Mouse (Mus musculus) limb, embryonic 12.5 days (tissue): ENCODE data around the gene Gm21860. TPM values are rescaled to one million over a fixed set of nuclear protein-coding genes. Genes with fewer than 3 reads are reported as not detected.
"Not testable (repeated sequence)": the region's sequence is repeated elsewhere in the genome, so short reads cannot be mapped to it uniquely, and the experiment has no call there.

Experiments used
- ATAC-seq: fragments of 200-750 bp; cut with Nextera tagmentation; 2 replicates; pipeline ENCODE4 v1.8.0; 2017; ENCODE audit warnings: low read depth, moderate TSS enrichment; ENCODE audit not compliant: insufficient number of reproducible peaks, insufficient read depth, low FRiP score, low TSS enrichment
- H3K27ac ChIP-seq: fragments of 300-500 bp; sonication (generic); 2 replicates; pipeline ENCODE4 v1.5.1; 2016; ENCODE audit warnings: mild to moderate bottlenecking, moderate library complexity
- H3K27me3 ChIP-seq: fragments of 300-500 bp; sonication (generic); 2 replicates; pipeline ENCODE4 v1.6.1; 2016; ENCODE audit warnings: mild to moderate bottlenecking, moderate library complexity
- H3K36me3 ChIP-seq: fragments of 300-500 bp; sonication (generic); 2 replicates; pipeline ENCODE4 v1.6.1; 2016; ENCODE audit warnings: mild to moderate bottlenecking, moderate library complexity
- H3K4me1 ChIP-seq: fragments of 300-500 bp; sonication (generic); replicated peaks from 2 replicates; pipeline ENCODE4 v1.6.1; 2016
- H3K4me2 ChIP-seq: fragments of 300-500 bp; sonication (generic); 2 replicates; pipeline ENCODE4 v1.6.1; 2016; ENCODE audit warnings: mild to moderate bottlenecking, moderate library complexity
- H3K4me3 ChIP-seq: fragments of 300-500 bp; sonication (generic); replicated peaks from 2 replicates; pipeline ENCODE4 v1.5.1; 2016; ENCODE audit warnings: mild to moderate bottlenecking
- H3K9ac ChIP-seq: fragments of 300-500 bp; sonication (generic); replicated peaks from 2 replicates; pipeline ENCODE4 v1.6.1; 2016; ENCODE audit warnings: mild to moderate bottlenecking, moderate library complexity
- H3K9me3 ChIP-seq: fragments of 300-500 bp; sonication (generic); 2 replicates; pipeline ENCODE4 v1.6.1; 2016; ENCODE audit warnings: mild to moderate bottlenecking, moderate library complexity
- WGBS: fragments of 180-500 bp; shearing (Covaris S2); methylation state at CpG from one replicate; pipeline ENCODE4 v1.1.7; 2016; 5-methylcytosine and 5-hydroxymethylcytosine counted together
- polyA plus RNA-seq: library from polyadenylated mRNA; unstranded; fragments of >200 nt; fragmentation: Nextera tagmentation; extraction: Ambion mirVana; gene quantifications from 2 replicates; pipeline ENCODE4 v1.2.1, GENCODE M21; 2016

Gene Gm21860
- polyA plus RNA-seq, 1 experiment from 2014 or later = not detected

GRCm38 (mm10) chrY:90730908-90731592 lies 23.6 kb downstream of the Gm21860 start:
- H3K36me3 ChIP-seq, H3K4me3 ChIP-seq, H3K4me2 ChIP-seq, H3K9me3 ChIP-seq, H3K27ac ChIP-seq, H3K9ac ChIP-seq, H3K27me3 ChIP-seq, ATAC-seq, H3K4me1 ChIP-seq: not testable (repeated sequence)
- WGBS = 68% methylated on average over 20 of the region's 20 CpGs

- not testable (repeated sequence) for H3K9ac ChIP-seq, H3K4me2 ChIP-seq, H3K4me3 ChIP-seq, H3K27ac ChIP-seq, H3K27me3 ChIP-seq, H3K9me3 ChIP-seq, H3K4me1 ChIP-seq, ATAC-seq, H3K36me3 ChIP-seq
- 62% methylated on average over 12 of the region's 12 CpGs for WGBS
These were observed 24.8 kb downstream of the Gm21860 start for GRCm38 (mm10) chrY:90729816-90730303.

DNA sequence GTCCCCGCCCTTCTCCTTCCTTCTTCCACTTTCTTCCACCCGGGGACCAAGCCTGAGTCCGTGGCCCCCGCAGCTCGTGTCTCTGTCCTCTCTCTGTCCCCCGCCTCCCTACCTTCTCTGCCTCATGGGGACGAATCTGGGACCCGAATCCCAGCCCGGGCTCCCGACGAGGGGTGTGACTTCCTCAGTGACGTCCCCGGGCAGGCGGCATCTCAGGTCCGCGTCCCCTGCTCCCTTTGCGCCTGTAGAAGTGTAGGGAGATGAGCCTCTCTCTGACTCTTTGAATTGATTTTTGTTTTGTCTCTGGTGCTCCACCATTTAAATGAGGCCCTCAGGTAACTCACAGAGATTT lies 25.7 kb downstream of the Gm21860 start:
- not testable (repeated sequence) for H3K9me3 ChIP-seq, H3K27ac ChIP-seq, H3K4me1 ChIP-seq, H3K4me2 ChIP-seq, H3K27me3 ChIP-seq, H3K4me3 ChIP-seq, H3K9ac ChIP-seq, H3K36me3 ChIP-seq
- ATAC-seq = peak; percentile 68; the same call in 1 of the 2 replicates
- WGBS = 79% methylated on average over 16 of the region's 17 CpGs

- not testable (repeated sequence) for H3K27ac ChIP-seq, H3K4me2 ChIP-seq, H3K9ac ChIP-seq, H3K27me3 ChIP-seq, H3K9me3 ChIP-seq, H3K4me3 ChIP-seq, H3K36me3 ChIP-seq, H3K4me1 ChIP-seq
- ATAC-seq = 0 out of 2 replicates have a peak, but pooled peaks have one; percentile 15
- WGBS = 84% methylated on average over 11 of the region's 13 CpGs
These were observed 26.2 kb downstream of the Gm21860 start for GRCm38 (mm10) chrY:90728251-90728904.

- not testable (repeated sequence) for ATAC-seq, H3K4me1 ChIP-seq, H3K27me3 ChIP-seq, H3K9me3 ChIP-seq, H3K9ac ChIP-seq, H3K36me3 ChIP-seq, H3K4me3 ChIP-seq, H3K27ac ChIP-seq, H3K4me2 ChIP-seq
- WGBS = 75% methylated on average over 13 of the region's 13 CpGs
These were observed 27.3 kb downstream of the Gm21860 start for GRCm38 (mm10) chrY:90727121-90727908.

GRCm38 (mm10) chrY:90725701-90726451 lies 28.7 kb downstream of the Gm21860 start:
- not testable (repeated sequence) for H3K9ac ChIP-seq, ATAC-seq, H3K27me3 ChIP-seq, H3K4me1 ChIP-seq, H3K27ac ChIP-seq, H3K4me2 ChIP-seq, H3K9me3 ChIP-seq, H3K36me3 ChIP-seq, H3K4me3 ChIP-seq
- WGBS = 80% methylated on average over 22 of the region's 23 CpGs

GRCm38 (mm10) chrY:90725166-90725565 lies 29.5 kb downstream of the Gm21860 start:
- 88% methylated on average over 10 of the region's 10 CpGs for WGBS
- ATAC-seq, H3K4me3 ChIP-seq, H3K27ac ChIP-seq, H3K4me2 ChIP-seq, H3K9ac ChIP-seq, H3K4me1 ChIP-seq, H3K36me3 ChIP-seq, H3K27me3 ChIP-seq, H3K9me3 ChIP-seq: not testable (repeated sequence)

GRCm38 (mm10) chrY:90724014-90724709 lies 30.5 kb downstream of the Gm21860 start:
- H3K9ac ChIP-seq, H3K36me3 ChIP-seq, H3K27ac ChIP-seq, H3K4me2 ChIP-seq, H3K4me3 ChIP-seq, H3K9me3 ChIP-seq, ATAC-seq, H3K4me1 ChIP-seq, H3K27me3 ChIP-seq: not testable (repeated sequence)
- 62% methylated on average over 8 of the region's 8 CpGs for WGBS

GRCm38 (mm10) chrY:90723336-90723987 lies 31.2 kb downstream of the Gm21860 start:
- not testable (repeated sequence) for H3K27me3 ChIP-seq, H3K4me1 ChIP-seq, H3K9me3 ChIP-seq, H3K36me3 ChIP-seq, H3K4me3 ChIP-seq, H3K9ac ChIP-seq, H3K4me2 ChIP-seq, H3K27ac ChIP-seq
- peak; percentile 92 for ATAC-seq
- 70% methylated on average over 9 of the region's 9 CpGs for WGBS

- not testable (repeated sequence) for ATAC-seq, H3K27ac ChIP-seq
- 40% methylated on average over 5 of the region's 5 CpGs for WGBS
These were observed 34.1 kb downstream of the Gm21860 start for GRCm38 (mm10) chrY:90720505-90720904.

More at GRCm38 (mm10) chrY:90720505-90720904, 34.1 kb downstream of the Gm21860 start:
- H3K4me1 ChIP-seq, H3K9me3 ChIP-seq, H3K36me3 ChIP-seq, H3K4me2 ChIP-seq, H3K27me3 ChIP-seq, H3K9ac ChIP-seq, H3K4me3 ChIP-seq: not testable (repeated sequence)
